Mouse (Mus musculus) bone marrow, adult 2 months (tissue): ENCODE measurements around the gene Dyx1c1. TPM values are rescaled to one million over a fixed set of nuclear protein-coding genes. Genes with fewer than 3 reads are reported as not detected.

Experiments used
- H3K27ac ChIP-seq: fragments of 200-500 bp; 2 replicates; pipeline ENCODE4 v1.5.1; 2012; ENCODE audit warnings: low read depth, mild to moderate bottlenecking, control low read depth, inconsistent platforms, low read length; ENCODE audit not compliant: control insufficient read depth, poor library complexity, insufficient read depth
- H3K4me1 ChIP-seq: fragments of 200-500 bp; 2 replicates; pipeline ENCODE4 v1.6.1; 2011; ENCODE audit warnings: low read length; ENCODE audit not compliant: control insufficient read depth, insufficient read depth
- H3K4me3 ChIP-seq: fragments of 200-500 bp; replicated peaks from 2 replicates; pipeline ENCODE3; 2011; ENCODE audit warnings: mild to moderate bottlenecking, low read depth, low read length, control low read depth; ENCODE audit not compliant: control insufficient read depth
- CTCF ChIP-seq: fragments of 200-500 bp; IDR thresholded peaks from 2 replicates; pipeline ENCODE4 v1.5.1; 2011; ENCODE audit warnings: low read length, control low read depth; ENCODE audit not compliant: control insufficient read depth, insufficient read depth
- POLR2A ChIP-seq: fragments of 200-500 bp; IDR thresholded peaks from 2 replicates; pipeline ENCODE4 v1.6.1; 2011; ENCODE audit warnings: low read depth, mild to moderate bottlenecking, control low read depth, low read length, borderline replicate concordance; ENCODE audit not compliant: control insufficient read depth
- WGBS: fragments of 180-500 bp; shearing (Covaris S2); methylation state at CpG from one replicate; pipeline ENCODE4 v1.1.7; 2018; 5-methylcytosine and 5-hydroxymethylcytosine counted together
- polyA plus RNA-seq: library from polyadenylated mRNA; stranded (reverse); fragments of >200 nt; gene quantifications from 2 replicates; pipeline ENCODE4 v1.2.4, GENCODE M21; 2011; ENCODE audit warnings: low replicate concordance; ENCODE audit not compliant: missing spikeins, insufficient read depth, insufficient read length

Dyx1c1 gene
- polyA plus RNA-seq, 1 experiment = not detected

DNA sequence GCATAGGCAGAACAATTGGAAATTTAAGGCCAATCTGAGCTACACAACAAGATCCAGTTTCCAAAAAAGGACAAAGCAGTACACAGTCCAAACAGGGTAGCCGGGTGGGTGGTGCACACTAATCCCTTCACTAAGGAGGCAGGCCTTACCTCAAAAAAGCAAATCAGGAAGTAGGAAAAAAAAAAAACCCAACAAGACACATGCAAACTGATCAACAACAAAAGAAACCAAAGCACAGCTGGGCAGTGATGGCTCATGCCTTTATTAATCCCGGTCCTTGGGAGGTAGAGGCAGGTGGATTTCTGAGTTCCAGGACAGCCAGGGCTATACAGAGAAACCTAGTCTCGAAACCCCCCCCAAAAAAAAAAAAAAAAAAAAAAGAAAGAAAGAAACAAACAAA lies 29.1 kb downstream of the Dyx1c1 start:
- peak overlapping the region; percentile 30 for H3K4me3 ChIP-seq
- H3K27ac ChIP-seq = no peak overlapping the region; the same call in 1 of the 2 replicates
- WGBS = 49% methylated on average over 3 of the region's 3 CpGs
- TF ChIP-seq CTCF (no peak), POLR2A (no peak)
- no peaks in the 10 kb centered on the region; the same call in 1 of the 2 replicates for H3K4me1 ChIP-seq

DNA sequence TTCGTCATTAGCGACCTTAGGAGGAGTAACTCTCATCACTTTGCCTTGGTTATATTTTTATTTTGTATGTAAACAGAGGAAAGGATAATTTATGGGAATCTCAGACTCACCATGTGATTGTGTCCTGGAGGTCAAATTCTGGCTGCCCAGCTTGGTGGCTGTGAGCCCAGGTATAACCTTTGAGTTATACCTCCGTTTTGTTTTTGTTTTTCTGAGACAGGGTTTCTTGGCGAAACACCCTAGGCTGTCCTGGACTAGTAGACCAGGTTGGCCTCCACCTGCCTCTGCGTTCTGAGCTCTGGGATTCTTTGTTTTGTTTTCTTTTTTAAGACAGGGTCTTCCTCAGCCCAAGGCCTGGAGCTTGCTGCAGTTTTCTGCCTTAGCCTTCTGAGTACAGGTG lies 30.1 kb downstream of the Dyx1c1 start:
- WGBS = 88% methylated on average over 5 of the region's 5 CpGs
- H3K4me1 ChIP-seq = no peaks in the 10 kb centered on the region; the same call in 1 of the 2 replicates
- H3K4me3 ChIP-seq = no peak overlapping the region
- TF ChIP-seq CTCF (no peak), POLR2A (no peak)
- H3K27ac ChIP-seq = no peak overlapping the region

DNA sequence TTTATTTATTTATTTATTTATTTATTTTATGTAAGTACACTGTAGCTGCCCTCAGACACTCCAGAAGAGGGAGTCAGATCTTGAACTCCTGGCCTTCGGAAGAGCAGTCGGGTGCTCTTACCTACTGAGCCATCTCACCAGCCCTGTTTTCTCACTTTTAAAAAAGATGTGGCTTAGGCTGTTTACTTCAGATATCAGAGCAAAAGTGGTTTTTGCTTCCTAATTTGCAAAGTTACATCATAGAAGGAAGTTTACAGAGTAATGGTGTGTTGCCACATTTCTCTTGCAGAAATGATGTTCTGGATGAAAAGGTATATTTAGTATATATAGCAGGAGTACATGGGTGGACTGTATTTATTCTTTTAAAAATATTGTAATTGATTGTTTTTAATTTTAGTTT lies 32.8 kb downstream of the Dyx1c1 start:
- 45% methylated on average over 2 of the region's 2 CpGs for WGBS
- H3K4me3 ChIP-seq = no peak overlapping the region
- H3K4me1 ChIP-seq = peaks cover 1% of the 10 kb centered on the region; the same call in 1 of the 2 replicates
- H3K27ac ChIP-seq = no peak overlapping the region
- TF ChIP-seq CTCF = no peak
- no peak for TF ChIP-seq POLR2A

DNA sequence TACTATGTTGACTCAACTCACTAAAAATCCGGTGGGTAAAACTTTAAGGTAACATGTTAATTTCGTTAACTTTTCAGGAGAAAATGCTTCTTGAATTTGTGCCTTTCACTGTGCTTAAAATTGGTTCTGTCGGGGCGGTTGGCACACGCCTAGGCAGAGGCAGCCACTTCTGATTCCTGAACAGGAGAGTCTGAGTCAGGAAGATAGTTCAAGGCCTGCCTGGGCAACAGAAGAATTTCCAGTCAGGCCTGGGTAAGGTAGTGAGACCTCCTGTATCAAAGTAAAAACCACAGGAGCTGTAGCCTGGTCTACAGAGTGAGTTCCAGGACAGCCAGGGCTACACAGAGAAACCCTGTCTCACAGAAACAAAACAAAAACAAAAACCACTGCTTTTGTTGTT lies 34.0 kb downstream of the Dyx1c1 start:
- Histone ChIP-seq H3K4me3 (no peak overlapping the region), H3K4me1 (peaks cover 1% of the 10 kb centered on the region; the same call in 1 of the 2 replicates), H3K27ac (0 out of 2 replicates have a peak overlapping the region, but pooled peaks have one; percentile 10)
- 76% methylated on average over 5 of the region's 5 CpGs for WGBS
- TF ChIP-seq CTCF = no peak
- TF ChIP-seq POLR2A = no peak

DNA sequence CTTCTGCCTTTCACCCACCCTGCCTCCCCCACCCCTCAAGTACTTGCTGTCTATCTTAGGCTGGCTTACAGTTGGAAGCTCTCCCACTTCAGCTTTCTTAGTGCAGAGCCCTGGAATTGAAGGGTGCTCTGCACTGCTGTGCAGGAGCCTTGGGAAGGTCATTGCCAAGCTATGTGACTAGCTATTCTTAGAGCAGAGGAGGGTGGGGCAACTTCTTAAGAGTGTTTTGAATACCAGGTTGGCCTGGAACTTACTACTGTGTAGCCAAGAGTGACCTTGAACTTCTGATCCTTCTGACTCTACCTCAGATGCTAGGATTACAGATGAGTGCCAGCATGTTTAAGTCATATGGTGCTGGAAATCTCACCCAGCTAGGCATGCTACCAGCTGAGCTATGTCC lies 37.6 kb downstream of the Dyx1c1 start:
- Histone ChIP-seq H3K4me1 (peaks cover 1% of the 10 kb centered on the region; the same call in 1 of the 2 replicates), H3K4me3 (no peak overlapping the region), H3K27ac (no peak overlapping the region)
- TF ChIP-seq CTCF (no peak), POLR2A (no peak)

DNA sequence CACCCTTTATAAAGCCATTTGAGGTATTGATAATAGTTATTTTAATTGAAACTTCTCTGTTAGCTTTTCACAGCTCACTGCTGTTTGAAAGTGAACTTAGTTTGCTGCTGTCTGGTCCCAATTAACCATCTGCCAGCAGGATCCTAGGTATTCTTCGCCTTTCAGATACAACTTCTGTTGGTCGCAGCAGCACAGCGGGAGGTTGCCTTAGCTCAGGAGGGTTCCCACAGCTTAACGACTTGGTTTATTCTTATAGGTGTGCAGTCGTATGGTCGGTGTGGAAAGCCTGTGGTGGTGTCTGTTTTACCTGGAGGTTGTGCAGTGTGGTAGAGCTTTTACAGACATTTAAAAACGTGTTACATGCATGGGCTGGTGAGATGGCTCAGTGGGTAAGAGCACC lies 38.2 kb downstream of the Dyx1c1 start:
- Histone ChIP-seq H3K4me3 (no peak overlapping the region), H3K4me1 (peaks cover 1% of the 10 kb centered on the region; the same call in 1 of the 2 replicates), H3K27ac (no peak overlapping the region)
- TF ChIP-seq POLR2A (no peak), CTCF (no peak)
- WGBS = 86% methylated on average over 7 of the region's 7 CpGs

DNA sequence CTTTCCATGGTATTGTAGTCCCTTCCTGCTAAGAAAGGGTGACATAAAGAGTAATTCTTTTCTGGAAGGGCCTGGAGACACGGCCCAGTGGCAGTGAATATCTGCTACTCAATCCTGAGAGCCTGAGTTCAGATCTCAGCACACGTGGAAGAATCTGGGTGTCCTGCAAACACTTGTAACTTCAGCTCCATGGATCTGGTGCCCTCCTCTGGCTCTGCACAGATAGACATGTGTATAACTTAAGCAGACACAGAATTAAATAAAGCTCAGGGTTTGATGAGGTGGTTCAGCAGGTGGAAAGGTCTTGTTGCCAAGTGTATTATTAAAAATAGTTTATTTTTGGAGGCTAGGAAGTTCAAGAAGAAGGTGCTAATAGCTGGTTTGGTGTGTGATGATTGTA lies 41.9 kb downstream of the Dyx1c1 start:
- 77% methylated on average over 2 of the region's 2 CpGs for WGBS

DNA sequence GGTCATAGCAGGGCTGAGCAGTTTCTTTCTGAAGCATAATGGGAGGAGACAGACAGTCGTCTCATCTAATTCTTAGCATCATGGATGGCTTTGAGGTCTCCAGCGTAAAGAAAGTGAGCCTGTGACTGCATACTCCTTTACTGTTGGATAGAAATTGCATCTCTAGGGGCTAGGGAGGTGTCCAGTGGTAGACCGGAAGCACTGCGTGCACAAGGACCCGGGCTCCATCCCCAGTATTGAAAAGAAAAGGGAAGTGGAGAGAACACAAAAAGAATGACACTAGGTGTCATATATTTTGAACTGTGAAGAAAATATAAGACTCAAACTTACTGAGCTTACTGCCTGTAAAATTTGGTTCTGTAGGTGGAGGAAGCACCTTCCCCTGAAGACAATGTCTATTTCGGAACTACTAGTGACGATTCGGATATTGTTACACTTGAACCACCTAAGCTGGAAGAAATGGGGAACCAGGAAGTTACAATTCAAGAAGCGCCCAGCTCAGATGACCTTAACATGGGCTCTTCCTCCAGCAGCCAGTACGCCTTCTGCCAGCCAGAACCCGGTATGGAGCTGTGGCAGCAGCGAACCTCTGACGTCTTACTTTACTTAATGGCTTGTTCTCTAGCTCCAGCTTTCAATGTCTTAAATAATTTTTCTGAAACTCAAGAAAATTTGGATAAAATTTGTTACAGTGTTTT lies 42.9 kb downstream of the Dyx1c1 start:
- 67% methylated on average over 13 of the region's 13 CpGs for WGBS
- Histone ChIP-seq H3K4me1 (no peaks in the 10 kb centered on the region; the same call in 1 of the 2 replicates), H3K27ac (peak overlapping the region; percentile 73; the same call in 1 of the 2 replicates), H3K4me3 (no peak overlapping the region)
- TF ChIP-seq CTCF = no peak
- TF ChIP-seq POLR2A = no peak

More for the DNA sequence above, 41.9 kb downstream of the Dyx1c1 start:
- Histone ChIP-seq H3K4me3 (no peak overlapping the region), H3K27ac (no peak overlapping the region), H3K4me1 (no peaks in the 10 kb centered on the region; the same call in 1 of the 2 replicates)
- TF ChIP-seq POLR2A = no peak
- TF ChIP-seq CTCF = 0 out of 2 replicates have a peak, but pooled peaks have one; percentile 6

DNA sequence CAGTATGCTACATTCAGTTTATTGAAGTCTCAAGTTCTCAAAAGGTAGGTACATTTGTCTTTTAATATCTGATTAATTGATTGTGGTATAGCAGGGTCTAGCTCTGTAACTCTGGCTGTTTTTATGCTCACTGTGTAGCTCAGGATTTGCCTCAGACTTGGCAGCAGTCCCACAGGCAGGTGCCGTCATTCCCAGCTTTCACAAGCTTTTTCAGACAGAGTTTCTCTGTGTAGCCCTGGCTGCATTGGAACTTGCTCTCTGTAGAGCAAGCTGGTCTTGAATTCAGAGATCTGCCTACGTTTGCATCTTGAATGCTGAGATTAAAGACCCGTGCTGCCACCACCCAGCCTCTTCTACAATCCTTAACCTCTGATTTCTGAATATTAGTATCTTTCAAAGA lies 43.6 kb downstream of the Dyx1c1 start:
- TF ChIP-seq POLR2A = no peak
- no peak for TF ChIP-seq CTCF
- Histone ChIP-seq H3K4me1 (no peaks in the 10 kb centered on the region; the same call in 1 of the 2 replicates), H3K4me3 (no peak overlapping the region), H3K27ac (no peak overlapping the region)
- WGBS = 79% methylated on average over 3 of the region's 3 CpGs
